Mouse (Mus musculus) neural tube, embryonic 10.5 days (tissue): ENCODE data around the gene Nhlh2.
A peak's percentile ranks its signal among the peaks of the same experiment; 100 is the strongest.

ENCODE experiments used
- DNase-seq: peaks from one replicate; pipeline ENCODE4 v3.0.0-alpha.2; 2017; ENCODE audit warnings: low spot score; ENCODE audit errors: extremely low spot score

Nhlh2 gene

GRCm38 (mm10) chr3:102024981-102025451 is 15.1 kb downstream of the Nhlh2 start:
- DNase-seq: peak; percentile 32

DNA sequence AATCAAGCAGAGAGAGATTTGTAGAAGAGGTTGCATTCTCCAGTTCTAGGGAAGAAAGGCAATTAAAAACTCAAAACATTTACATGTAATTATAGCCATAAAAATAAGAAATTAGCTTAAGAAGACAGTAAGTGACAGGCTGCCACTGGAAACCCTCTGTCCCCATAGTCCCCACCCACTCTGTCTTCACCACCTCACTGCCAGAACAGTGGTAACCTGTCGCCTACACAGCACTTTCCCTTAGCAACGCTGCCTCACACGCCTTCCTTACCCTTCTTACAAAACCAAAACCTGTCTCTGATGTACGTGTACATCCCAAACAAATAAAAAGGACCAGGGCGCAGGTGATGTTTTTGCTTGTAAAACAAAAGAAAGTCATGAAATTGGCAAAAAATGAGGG is 15.8 kb downstream of the Nhlh2 start:
- no peak for DNase-seq

- peak; percentile 43 for DNase-seq
These were observed 18.0 kb downstream of the Nhlh2 start for GRCm38 (mm10) chr3:102027880-102028279.

DNA sequence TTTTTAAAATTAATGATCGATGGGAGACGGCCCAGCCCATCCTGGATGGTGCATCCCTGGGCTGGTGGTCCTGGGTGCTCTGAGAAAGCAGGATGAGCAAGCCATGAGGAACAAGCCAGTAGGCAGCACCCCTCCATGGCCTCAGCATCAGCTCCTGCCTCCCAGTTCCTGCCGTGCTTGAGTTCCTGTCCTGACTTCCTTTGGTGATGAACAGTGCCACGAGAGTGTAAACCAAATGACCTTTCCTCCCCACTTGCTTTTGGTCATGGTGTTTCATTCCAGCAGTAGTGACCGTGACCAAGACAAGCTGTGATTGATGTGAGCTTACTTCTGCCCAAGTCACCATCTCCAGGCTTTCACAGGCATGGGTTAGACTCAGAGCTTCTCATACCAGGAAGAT is 27.9 kb downstream of the Nhlh2 start:
- no peak for DNase-seq

DNA sequence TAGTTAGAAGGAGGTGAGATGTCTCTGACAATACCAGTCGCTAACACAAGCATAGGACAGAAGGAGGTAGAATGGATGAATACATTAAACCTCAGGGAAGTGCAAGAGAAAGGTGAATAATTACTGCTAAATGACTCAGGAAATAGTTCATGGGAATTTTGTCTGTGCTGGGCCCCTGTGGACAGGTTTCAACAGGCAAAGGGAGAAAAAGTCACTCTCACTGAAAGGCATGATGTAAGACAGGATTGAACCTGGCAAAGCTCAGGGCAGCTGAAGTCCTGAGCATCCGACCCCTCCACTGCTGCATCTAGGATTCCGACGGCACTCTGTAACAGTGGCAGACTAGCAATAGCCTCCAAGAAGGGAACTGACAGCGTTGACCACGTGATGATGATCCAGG is 28.7 kb downstream of the Nhlh2 start:
- no peak for DNase-seq

GRCm38 (mm10) chr3:102041632-102042031 is 31.8 kb downstream of the Nhlh2 start:
- DNase-seq: no peak

DNA sequence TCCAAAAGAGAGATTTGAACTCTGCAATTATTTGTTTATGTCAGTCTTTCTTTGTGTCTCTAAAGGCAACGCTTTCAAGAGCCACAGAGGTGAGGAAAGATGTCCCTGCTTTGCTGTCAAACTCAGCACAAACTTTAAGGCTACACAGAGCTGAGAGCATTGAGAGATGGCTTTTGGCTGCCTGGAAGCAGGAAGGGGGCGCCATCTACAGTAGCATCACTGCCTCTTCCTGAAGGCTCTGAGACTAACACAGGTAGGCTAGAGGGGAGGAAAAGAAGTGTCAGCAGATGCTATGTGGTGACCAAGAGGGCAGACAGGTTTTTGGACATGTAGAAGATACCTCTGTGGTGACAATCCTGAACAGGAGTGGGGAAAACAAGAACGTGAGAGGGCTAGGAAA is 35.2 kb downstream of the Nhlh2 start:
- DNase-seq: no peak

- DNase-seq: no peak
These were observed 37.7 kb downstream of the Nhlh2 start for GRCm38 (mm10) chr3:102047532-102047931.

DNA sequence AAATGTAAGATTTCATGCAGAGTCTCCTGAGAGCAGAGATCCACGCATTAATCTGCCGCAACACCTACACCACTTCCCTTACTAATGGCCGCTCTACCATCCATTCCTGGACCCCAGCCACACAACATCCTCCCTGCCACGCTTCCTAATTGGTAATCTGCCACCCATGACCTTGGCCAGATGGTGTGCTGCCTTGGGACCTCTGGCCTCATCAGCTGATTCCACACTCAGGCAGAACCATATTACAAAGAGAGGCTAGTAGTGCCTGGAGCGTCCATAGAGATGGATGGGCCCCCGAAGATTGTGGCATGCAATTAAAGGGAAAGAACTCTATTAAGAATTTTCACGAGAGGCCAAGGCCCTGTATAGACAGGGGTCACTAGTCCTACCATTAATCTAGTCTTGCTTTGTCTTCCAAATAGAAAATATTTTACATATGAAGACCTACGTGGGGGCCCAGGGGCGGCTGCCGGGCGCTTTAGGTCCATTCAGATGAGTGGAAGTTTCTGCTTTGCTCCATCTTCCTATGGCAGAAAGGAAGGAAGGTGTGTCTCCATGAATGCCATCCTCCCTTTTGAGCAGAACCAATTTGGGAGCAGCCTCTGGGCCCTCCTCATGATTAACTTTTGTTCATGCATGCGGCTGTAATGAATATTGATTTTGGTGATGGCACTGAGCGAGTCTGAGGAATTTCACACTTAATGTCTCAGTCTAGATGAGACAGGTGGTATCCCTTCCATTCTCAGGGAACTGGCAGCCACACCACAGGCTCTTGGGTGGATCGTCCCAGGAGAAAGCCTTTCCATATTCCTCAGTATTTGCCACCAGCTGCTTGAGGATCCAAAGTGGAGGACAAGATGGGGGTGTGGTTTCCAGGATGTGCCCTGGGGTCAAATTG is 39.6 kb downstream of the Nhlh2 start:
- DNase-seq: peak; percentile 57

- no peak for DNase-seq
These were observed 42.2 kb downstream of the Nhlh2 start for GRCm38 (mm10) chr3:102052036-102052435.

DNA sequence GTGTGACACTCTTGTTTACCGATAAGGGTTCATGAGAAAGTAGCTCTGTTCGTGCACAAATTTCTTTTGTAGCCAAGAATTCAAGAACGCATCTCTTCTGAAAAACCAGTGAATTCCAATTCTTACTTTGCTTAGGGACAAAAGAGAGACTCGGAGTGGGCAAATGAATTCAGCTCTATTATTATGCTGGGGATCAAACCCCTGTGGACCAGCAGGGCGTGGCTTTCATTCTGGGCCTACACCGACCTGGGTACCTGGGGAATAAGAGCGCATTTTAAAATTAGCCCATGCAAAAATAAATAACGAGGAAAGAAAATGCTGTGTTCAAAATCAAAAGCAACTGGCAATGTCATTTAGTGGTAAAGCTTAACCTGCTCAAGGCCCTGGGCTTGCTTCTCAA is 43.4 kb downstream of the Nhlh2 start:
- no peak for DNase-seq

DNA sequence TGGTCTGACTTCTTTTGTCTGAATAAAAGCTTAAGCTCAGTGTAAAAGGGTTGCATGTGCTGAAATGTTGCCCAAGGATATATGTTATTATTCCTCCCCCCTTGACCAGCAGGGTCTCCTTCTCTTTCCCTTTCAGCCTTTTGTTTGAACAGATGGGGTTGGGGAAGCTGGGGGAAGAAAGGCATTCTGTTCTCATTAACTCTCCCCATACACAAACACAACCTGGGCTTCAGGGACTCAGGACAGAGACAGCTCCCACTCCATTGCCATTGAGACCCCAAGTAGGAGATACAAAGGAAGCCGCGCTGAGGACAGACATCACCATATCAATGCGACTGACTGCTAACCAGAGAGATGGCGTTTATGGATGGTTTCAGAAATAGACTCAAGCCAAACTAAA is 46.0 kb downstream of the Nhlh2 start:
- DNase-seq: no peak

DNA sequence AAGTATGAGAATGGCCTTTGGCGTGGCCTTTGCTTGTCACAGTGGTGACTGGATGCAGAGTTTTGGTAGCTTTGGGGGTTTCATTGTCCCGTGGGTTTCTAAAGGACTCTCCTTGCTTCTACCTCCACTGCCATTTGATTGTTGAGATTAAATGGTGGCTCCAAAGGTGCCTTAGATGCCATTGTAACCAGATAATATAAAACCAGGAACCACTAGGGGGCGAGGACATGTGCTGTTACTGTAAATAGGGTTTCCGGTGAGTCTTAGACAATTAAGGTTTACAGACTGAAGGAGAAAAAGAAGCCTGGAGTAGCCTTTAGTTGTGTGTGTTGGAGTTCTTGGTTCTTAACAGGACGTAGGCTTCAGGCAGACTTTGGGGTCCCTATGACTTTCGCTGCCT is 50.2 kb downstream of the Nhlh2 start:
- no peak for DNase-seq

DNA sequence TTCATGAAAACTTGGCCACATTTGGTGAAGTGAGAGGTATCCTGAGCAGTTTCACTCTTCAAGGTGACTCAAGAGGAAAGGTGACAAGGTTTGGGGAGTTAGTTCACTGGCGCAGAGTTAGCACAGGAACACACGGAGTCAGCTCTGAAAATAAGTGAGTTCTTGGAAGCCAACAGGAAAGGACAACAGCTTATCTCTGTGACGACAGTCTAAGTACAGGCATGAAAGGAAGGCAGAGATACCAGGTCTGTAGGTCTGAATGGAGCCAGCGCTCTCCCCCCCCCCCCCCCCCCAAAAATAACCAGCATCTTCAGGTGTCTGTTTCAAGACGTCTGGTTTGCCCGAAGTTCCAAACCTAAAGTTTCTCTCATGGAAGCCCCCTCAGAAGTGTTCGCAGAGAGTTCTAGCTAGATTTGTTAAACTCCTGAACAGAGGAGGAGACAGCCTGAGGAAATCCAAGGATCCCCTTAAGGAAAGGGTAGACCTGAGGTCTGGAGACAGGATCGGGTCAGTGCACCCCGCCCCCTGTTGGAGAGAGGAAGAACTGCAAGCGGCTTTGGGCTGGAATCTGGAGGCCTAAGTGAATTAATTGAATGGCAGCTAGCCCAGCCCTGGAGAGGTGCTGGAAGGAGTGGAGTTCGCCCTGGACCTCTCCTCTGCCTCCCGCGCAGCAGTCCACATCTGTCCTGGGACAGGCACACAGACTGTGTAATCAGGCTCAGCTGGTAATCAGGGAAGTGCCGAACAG is 52.2 kb downstream of the Nhlh2 start:
- peak; percentile 73 for DNase-seq

DNA sequence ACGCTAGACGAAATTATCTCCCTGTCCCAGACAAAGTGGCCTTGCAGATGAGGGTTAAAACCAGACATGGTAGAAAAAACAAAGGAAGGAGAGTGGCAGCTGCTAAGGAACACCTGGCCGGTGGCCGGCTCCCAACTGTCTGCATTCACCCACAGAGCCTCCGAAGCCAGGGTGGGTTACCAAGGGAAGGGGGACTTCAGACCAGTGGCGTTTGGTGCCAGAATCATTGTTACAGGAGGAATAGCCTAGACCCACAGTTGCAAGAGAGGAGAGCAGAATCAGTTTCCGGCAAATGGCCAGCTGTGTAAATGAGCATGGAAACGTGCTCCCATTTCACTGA is 52.8 kb downstream of the Nhlh2 start:
- DNase-seq: no peak

DNA sequence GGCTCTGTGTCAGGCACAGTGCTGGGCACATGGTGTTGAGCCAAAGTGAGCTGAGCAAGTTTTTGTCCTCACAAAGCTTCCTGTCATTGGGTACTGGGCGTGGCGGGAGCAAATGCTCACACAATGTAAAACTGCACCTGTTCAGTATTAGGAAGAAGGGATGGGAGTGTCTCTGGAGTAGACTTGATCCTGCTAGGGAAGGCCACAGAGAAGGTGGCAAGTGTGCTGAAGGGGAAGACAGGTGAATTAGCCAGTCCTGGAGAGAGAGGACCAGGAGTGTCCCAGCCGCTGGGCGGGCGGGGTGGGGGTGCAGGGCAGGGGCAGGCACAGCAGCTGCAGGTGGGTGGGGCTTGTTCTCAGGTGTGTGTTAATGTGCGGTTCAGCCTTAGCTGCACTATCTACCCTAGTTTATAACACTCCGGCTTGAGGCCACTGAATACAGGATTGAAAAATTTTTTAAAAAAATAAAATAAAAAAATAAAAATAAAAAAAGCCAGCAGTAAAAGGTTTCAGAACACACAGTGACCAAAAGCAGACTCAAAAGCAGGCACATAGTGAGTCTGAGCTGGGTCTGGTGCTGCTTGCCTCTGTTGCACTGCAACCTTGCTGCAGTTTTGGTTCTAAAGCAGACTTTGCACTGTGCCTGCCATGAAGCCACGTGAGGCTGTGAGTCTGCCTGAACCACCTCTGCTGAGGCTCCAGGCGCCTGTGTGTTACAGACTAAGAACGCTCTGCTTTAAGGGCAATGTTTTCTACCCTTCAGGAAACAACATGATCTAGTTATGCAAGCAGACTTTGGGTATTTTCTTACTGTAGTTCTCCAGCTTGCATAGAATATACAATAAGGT is 53.6 kb downstream of the Nhlh2 start:
- DNase-seq: no peak

GRCm38 (mm10) chr3:102064566-102064965 is 54.7 kb downstream of the Nhlh2 start:
- DNase-seq: no peak
